Mouse (Mus musculus) forebrain, embryonic 13.5 days (tissue): ENCODE measurements around the gene Nme3. TPM values are rescaled to one million over a fixed set of nuclear protein-coding genes. Genes with fewer than 3 reads are reported as not detected.
"Not testable (repeated sequence)": the region's sequence is repeated elsewhere in the genome, so short reads cannot be mapped to it uniquely, and the experiment has no call there.

ENCODE experiments used
- ATAC-seq: fragments of 200-750 bp; cut with Nextera tagmentation; 2 replicates; pipeline ENCODE4 v1.8.0; 2017
- H3K27ac ChIP-seq: fragments of 300-500 bp; sonication (generic); 2 replicates; pipeline ENCODE4 v1.5.1; 2015; ENCODE audit warnings: inconsistent platforms, mild to moderate bottlenecking, moderate library complexity
- H3K27me3 ChIP-seq: fragments of 300-500 bp; sonication (generic); 2 replicates; pipeline ENCODE4 v1.6.1; 2015; ENCODE audit warnings: mild to moderate bottlenecking, inconsistent platforms
- H3K36me3 ChIP-seq: fragments of 300-500 bp; sonication (generic); 2 replicates; pipeline ENCODE4 v1.6.1; 2015; ENCODE audit warnings: mild to moderate bottlenecking, inconsistent platforms; ENCODE audit not compliant: poor library complexity, severe bottlenecking
- H3K4me1 ChIP-seq: fragments of 300-500 bp; sonication (generic); 2 replicates; pipeline ENCODE4 v1.6.1; 2015; ENCODE audit warnings: inconsistent platforms
- H3K4me2 ChIP-seq: fragments of 300-500 bp; sonication (generic); 2 replicates; pipeline ENCODE4 v1.6.1; 2015; ENCODE audit warnings: inconsistent platforms, mild to moderate bottlenecking, moderate library complexity
- H3K4me3 ChIP-seq: fragments of 300-500 bp; sonication (generic); 2 replicates; pipeline ENCODE4 v1.5.1; 2015; ENCODE audit warnings: mild to moderate bottlenecking, inconsistent platforms
- H3K9ac ChIP-seq: fragments of 300-500 bp; sonication (generic); 2 replicates; pipeline ENCODE4 v1.6.1; 2015; ENCODE audit warnings: mild to moderate bottlenecking, inconsistent platforms
- H3K9me3 ChIP-seq: fragments of 300-500 bp; sonication (generic); replicated peaks from 2 replicates; pipeline ENCODE4 v1.6.1; 2016; ENCODE audit warnings: inconsistent platforms
- whole genome bisulfite sequencing: fragments of 180-500 bp; shearing (Covaris S2); methylation state at CpG from one replicate; pipeline ENCODE4 v1.1.7; 2015; 5-methylcytosine and 5-hydroxymethylcytosine counted together
- polyA plus RNA-seq: library from polyadenylated mRNA; unstranded; fragments of >200 nt; fragmentation: Nextera tagmentation; extraction: Ambion mirVana; gene quantifications from 2 replicates; pipeline ENCODE4 v1.2.1, GENCODE M21; 2015

The Nme3 gene
- polyA plus RNA-seq, 1 experiment from 2014 or later, result 72.1 TPM

DNA sequence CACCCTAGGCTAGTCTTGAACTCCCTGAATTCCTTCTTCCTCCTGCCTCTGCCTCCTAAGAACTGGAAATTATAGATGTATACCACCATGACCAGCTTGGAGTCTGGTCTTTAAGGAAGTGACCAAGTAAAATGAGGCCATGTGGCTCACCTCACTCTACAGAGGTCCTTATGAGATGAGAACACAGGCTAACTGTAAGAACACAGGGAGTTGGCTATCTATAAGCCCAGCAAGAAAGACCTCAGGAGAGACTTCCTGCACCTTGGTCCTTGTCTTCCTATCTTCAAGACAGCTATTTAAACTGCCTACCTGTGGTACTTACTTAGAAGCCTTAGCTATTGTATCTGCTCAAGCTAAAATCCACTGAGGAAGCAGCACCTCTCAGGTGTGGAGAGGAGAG lies 17.7 kb downstream of the Nme3 start:
- Histone ChIP-seq H3K4me2 (no peak overlapping the region), H3K36me3 (peaks cover 98% of the 10 kb centered on the region), H3K4me1 (no peaks in the 10 kb centered on the region), H3K4me3 (no peak overlapping the region), H3K27me3 (no peaks in the 10 kb centered on the region), H3K9me3 (no peaks in the 10 kb centered on the region), H3K27ac (no peak overlapping the region), H3K9ac (no peak overlapping the region)
- ATAC-seq, result no peak

DNA sequence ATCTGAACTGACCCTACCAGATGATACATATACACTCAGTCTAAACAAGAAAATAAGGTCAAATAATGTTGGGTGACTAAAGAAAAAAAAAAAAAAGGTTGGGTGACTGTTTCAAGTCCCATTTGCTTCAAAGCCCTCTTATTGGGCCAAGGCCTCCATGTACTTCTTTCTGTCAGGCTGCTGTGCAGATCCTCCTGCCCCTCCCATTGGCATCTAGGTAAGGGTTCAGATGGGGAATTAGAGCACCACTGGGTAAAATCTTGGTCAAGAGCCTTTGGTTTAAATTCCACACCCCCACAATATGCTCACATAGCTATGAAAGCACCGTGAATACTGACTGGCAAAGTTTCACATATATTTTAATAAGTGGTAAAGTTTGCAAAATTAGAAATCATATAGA lies 26.9 kb downstream of the Nme3 start:
- H3K27me3 ChIP-seq, result no peaks in the 10 kb centered on the region
- WGBS, result 96% methylated on average over 1 of the region's 1 CpGs
- H3K4me1 ChIP-seq, result no peaks in the 10 kb centered on the region
- H3K27ac ChIP-seq, result no peak overlapping the region
- no peak overlapping the region for H3K4me3 ChIP-seq
- H3K9ac ChIP-seq, result no peak overlapping the region
- peaks cover 97% of the 10 kb centered on the region for H3K36me3 ChIP-seq
- H3K9me3 ChIP-seq, result no peaks in the 10 kb centered on the region
- ATAC-seq, result no peak
- no peak overlapping the region for H3K4me2 ChIP-seq

DNA sequence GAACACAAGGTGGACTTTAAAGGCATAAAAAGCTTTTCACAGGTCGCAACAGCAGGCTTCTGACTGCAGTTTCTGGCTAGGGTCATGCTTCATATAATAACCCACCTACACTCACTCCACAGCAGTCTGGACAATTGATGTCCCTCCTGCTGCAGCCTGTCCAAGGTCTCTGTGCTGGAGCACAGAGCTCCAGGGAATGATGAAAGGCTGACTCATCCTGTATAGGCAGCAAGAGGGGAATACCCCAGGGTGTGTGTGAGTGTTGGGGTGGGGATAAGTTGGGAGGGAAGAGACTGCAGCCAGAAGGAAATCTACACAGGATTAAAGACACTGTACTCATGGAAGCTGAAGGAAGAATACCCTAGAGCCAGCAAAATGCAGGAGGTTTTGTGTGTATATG lies 33.2 kb downstream of the Nme3 start:
- H3K4me3 ChIP-seq, result no peak overlapping the region
- H3K36me3 ChIP-seq, result peaks cover 46% of the 10 kb centered on the region
- no peaks in the 10 kb centered on the region for H3K9me3 ChIP-seq
- no peak for ATAC-seq
- no peak overlapping the region for H3K27ac ChIP-seq
- H3K27me3 ChIP-seq, result no peaks in the 10 kb centered on the region
- H3K4me2 ChIP-seq, result no peak overlapping the region
- H3K4me1 ChIP-seq, result peaks cover 12% of the 10 kb centered on the region
- WGBS, result 86% methylated on average over 1 of the region's 1 CpGs
- H3K9ac ChIP-seq, result no peak overlapping the region

DNA sequence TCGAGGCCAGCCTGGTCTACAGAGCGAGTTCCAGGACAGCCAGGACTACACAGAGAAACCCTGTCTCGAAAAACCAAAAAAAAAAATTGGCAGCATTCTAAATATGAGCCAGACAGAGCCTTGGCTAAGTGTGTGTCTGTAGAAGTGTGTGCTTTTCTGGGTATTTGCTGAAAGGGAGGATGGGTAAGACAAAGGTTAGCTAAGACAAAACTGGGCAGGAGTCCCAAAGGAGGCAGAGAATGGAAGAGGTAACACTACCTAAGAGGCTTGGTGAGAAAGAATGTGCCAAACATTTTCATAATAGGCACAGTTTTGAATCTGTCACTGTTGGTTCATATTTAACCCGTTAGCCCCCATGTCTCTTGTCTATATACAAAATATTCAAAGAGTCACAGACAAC lies 36.1 kb downstream of the Nme3 start:
- Histone ChIP-seq H3K4me3 (no peak overlapping the region), H3K9ac (no peak overlapping the region), H3K36me3 (peaks cover 16% of the 10 kb centered on the region; the same call in 1 of the 2 replicates), H3K4me1 (peaks cover 28% of the 10 kb centered on the region), H3K4me2 (no peak overlapping the region), H3K27ac (no peak overlapping the region), H3K27me3 (no peaks in the 10 kb centered on the region), H3K9me3 (no peaks in the 10 kb centered on the region)
- 92% methylated on average over 4 of the region's 4 CpGs for WGBS
- no peak for ATAC-seq

DNA sequence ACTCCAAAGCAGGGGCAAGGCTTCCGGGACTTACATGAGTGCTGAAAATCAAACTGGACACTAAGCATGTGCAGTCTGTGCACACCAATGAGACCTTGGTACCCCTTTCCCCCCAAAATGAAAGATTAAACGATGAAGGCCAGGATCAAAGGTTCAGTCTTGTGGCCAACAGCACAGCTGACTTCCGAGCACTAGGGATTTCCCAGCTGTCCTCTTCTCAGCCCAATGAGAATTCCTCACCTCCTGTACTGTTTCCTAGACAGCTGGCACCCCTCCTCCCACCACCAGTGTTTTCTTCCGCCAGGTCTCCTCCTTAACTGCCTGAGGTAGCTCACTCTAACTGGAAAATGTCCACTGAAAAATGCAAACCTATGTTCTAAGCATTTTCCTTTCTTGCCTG lies 36.9 kb downstream of the Nme3 start:
- Histone ChIP-seq H3K4me3 (no peak overlapping the region), H3K4me2 (no peak overlapping the region), H3K36me3 (peaks cover 11% of the 10 kb centered on the region; the same call in 1 of the 2 replicates), H3K4me1 (peaks cover 28% of the 10 kb centered on the region), H3K9ac (no peak overlapping the region), H3K27ac (no peak overlapping the region), H3K27me3 (no peaks in the 10 kb centered on the region), H3K9me3 (no peaks in the 10 kb centered on the region)
- ATAC-seq, result no peak
- 74% methylated on average over 4 of the region's 4 CpGs for WGBS

DNA sequence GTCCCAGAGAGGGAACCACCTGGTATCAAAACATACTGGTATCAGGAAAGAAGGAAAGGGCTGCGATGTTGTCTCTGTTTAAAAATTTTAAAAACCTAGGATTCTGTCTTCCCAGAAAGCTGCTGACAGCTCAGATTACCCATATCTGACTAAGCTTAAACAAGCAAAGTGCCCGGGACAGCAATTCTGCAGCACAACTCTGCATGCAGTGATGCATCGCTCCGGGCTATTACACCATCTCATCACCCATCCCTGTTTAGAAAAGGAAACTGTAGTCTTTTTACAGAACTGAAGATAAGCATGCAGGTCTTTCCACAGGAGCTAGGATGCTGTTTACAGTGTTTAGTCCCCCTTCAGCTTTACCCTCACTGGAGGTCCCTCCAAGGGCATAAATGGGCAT lies 38.6 kb downstream of the Nme3 start:
- H3K36me3 ChIP-seq, result peaks cover 11% of the 10 kb centered on the region; the same call in 1 of the 2 replicates
- H3K4me1 ChIP-seq, result peaks cover 28% of the 10 kb centered on the region
- H3K4me3 ChIP-seq, result peak overlapping the region; percentile 99
- no peaks in the 10 kb centered on the region for H3K27me3 ChIP-seq
- no peak for ATAC-seq
- 93% methylated on average over 4 of the region's 4 CpGs for WGBS
- H3K4me2 ChIP-seq, result peak overlapping the region; percentile 90
- H3K9me3 ChIP-seq, result no peaks in the 10 kb centered on the region
- H3K9ac ChIP-seq, result peak overlapping the region; percentile 97
- H3K27ac ChIP-seq, result no peak overlapping the region

DNA sequence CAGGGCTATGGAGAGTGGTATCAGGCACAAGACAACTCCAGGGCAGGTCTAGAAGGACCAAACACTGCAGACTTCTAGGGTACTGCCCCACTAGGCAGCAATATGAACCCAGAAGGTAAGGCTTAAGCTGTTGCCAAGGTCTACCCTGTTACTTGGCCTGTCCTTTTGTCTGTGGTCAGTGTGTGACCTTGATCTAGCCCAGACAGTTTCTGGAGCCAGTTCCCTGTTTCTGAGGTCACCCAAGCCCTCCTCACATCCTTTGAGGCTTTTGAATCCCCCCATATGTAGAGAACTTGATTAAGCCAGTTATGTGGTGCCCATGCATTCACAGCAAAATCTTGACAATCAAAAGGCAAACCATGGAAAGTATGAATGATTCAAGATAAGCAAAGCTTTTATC lies 39.4 kb downstream of the Nme3 start:
- Histone ChIP-seq H3K9me3 (no peaks in the 10 kb centered on the region), H3K4me1 (peaks cover 28% of the 10 kb centered on the region), H3K4me2 (peak overlapping the region; percentile 90), H3K36me3 (peaks cover 11% of the 10 kb centered on the region; the same call in 1 of the 2 replicates), H3K27me3 (no peaks in the 10 kb centered on the region), H3K27ac (no peak overlapping the region), H3K4me3 (peak overlapping the region; percentile 99), H3K9ac (peak overlapping the region; percentile 97)
- ATAC-seq, result no peak

DNA sequence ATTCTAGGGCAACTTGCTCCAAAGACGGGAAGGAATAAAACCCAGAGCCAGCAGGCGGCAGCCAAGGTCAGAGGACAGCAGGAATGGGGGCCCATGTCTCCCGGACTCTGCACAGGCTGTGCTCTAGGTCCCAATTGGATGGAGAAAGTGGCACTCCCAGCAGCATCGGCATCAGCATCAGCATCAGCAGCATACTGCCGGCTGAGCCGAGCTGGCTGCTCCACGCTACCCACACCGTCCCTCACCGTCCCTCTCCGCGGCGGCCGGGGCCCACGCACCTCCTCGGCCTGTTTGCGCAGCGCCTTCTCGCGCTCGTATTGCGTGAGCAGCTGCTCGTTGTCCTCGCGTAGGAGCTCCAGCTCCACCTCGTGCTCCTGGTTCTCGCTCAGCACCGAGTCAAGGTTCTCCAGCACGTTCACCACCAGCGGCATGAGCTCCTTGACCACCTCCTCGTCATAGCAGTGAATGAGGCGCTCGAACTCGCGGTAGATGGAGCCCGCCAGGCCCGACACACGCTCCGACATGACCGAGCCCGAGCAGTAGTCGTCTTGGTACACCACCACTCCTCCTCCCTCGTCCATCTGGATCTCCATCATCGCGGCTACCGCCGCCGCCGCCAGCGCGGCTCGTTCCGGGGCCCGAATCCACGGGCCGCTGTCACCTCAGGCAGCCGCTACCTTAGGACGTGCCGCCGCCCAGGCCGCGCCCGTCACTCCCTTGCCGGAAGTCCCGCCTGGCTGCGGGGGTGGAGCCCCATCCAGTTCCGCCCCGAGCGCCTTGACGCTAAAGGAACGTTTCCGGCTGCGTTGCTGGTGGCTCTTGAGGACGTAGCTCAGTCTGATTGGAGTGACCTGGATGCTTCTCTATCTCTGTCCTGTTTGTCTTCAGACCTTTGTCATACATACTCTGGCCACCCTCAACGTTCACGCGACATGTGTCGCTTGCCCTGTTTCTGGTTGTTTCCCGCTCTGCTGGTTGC lies 40.2 kb downstream of the Nme3 start, which contains the start of gene Mapk8ip3:
Gene Mapk8ip3 (minus strand): TSS at position 719 of the 979 bp plus-strand sequence.
- peak within 1 kb of the TSS; percentile 90 for H3K4me2 ChIP-seq
- ATAC-seq, result peak; percentile 99
- WGBS, result under 1% methylated on average over 77 of the region's 78 CpGs

DNA sequence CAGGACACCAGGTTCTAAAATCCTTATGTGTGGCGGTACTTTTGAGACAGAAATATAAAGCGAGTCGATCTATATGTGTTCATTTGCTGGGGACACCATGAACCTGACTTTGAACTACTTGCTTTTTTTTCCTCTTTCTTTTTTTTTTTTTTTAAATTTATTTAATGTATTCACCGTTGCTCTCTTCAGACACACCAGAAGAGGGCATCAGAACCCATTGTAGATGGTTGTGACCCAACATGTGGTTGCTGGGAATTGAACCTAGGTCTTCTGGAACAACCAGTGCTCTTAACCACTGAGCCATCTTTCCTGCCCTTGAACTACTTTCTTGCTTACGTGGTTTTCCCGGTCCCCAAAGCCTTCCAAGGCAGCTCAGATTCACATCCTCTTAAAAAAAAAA lies 41.0 kb downstream of the Nme3 start:
- 49% methylated on average over 6 of the region's 6 CpGs for WGBS
- no peak for ATAC-seq
- Histone ChIP-seq H3K4me2 (peak overlapping the region; percentile 90), H3K27ac (peak overlapping the region; percentile 85), H3K36me3 (no peaks in the 10 kb centered on the region; the same call in 1 of the 2 replicates), H3K4me1 (peaks cover 28% of the 10 kb centered on the region), H3K9ac (peak overlapping the region; percentile 97), H3K27me3 (no peaks in the 10 kb centered on the region), H3K4me3 (peak overlapping the region; percentile 99), H3K9me3 (no peaks in the 10 kb centered on the region)

More for the DNA sequence above, 40.2 kb downstream of the Nme3 start, which contains the start of gene Mapk8ip3:
- Histone ChIP-seq H3K9me3 (no peaks in the 10 kb centered on the region), H3K36me3 (peaks cover 5% of the 10 kb centered on the region; the same call in 1 of the 2 replicates), H3K4me3 (peak within 1 kb of the TSS; percentile 99), H3K27ac (peak within 1 kb of the TSS; percentile 85), H3K9ac (peak within 1 kb of the TSS; percentile 97), H3K4me1 (peaks cover 28% of the 10 kb centered on the region), H3K27me3 (no peaks in the 10 kb centered on the region)

DNA sequence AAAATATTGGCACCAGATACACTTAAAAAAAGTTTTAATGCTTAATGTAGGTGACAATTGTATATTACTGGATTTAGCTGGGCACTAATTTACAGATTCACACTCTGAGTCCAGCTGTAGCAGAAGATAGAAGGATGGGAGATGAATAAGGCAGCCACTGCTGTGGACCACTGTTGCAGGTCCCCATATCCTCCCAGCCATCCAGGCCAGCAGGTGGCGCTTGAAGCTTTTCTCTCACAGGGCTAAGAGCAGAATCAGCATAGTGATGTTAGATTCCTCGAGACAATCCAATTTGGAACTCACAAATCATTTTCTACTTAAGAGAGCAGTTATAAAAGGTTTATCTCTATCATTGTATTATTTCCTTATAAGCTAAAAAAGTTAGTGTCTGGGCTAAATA lies 46.2 kb downstream of the Nme3 start:
- H3K27ac ChIP-seq, ATAC-seq, H3K27me3 ChIP-seq, H3K9me3 ChIP-seq, H3K4me2 ChIP-seq, H3K9ac ChIP-seq, H3K4me1 ChIP-seq, H3K4me3 ChIP-seq: not testable (repeated sequence)
- H3K36me3 ChIP-seq, result peaks cover 47% of the 10 kb centered on the region
- 18% methylated on average over 2 of the region's 2 CpGs for WGBS

DNA sequence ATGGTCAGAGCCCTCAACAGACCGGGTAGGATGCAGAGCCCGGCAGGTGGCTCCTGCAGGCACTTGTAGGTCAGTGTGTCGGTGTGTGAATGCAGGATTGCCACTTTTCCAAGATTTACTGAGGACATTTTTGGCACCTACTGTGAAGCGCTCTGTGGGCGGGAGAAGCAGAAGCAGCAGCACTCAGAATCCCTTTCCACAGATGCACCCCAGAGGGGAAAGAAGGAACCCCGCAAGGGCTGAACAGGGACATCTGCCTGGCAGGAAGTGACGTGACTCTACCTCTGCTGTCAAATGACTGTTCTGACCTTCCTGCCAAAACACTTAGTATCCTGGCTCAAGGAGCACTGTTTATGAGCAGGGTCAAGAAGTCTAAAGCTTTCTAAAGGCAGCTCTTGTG lies 46.7 kb downstream of the Nme3 start:
- Histone ChIP-seq H3K27me3 (no peaks in the 10 kb centered on the region), H3K4me2 (no peak overlapping the region), H3K36me3 (peaks cover 53% of the 10 kb centered on the region), H3K9me3 (no peaks in the 10 kb centered on the region), H3K4me3 (no peak overlapping the region), H3K9ac (no peak overlapping the region), H3K27ac (no peak overlapping the region), H3K4me1 (no peaks in the 10 kb centered on the region)
- WGBS, result 90% methylated on average over 7 of the region's 7 CpGs
- no peak for ATAC-seq

DNA sequence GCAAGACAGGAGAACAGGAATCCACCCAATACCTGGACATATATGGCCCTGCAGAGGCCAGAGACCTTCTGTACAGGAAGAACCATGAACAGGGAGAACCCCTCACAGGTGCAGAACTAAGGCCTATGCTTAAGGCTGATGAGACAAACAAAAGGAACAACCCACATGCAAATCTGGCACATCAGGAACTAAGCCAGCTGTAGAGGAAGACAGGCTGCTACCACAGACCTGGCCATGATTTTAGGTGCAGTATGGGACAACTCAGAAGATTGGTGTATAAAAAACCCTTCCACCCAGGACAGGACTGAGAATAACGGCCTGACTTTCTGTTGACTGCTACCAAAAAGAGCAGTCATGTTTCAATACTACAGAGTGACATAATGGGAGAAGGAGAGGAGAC lies 47.3 kb downstream of the Nme3 start:
- not testable (repeated sequence) for H3K9ac ChIP-seq, H3K4me2 ChIP-seq, H3K27ac ChIP-seq, H3K4me1 ChIP-seq, H3K4me3 ChIP-seq, ATAC-seq, H3K27me3 ChIP-seq, H3K9me3 ChIP-seq
- WGBS, result 88% methylated on average over 1 of the region's 1 CpGs
- peaks cover 58% of the 10 kb centered on the region for H3K36me3 ChIP-seq
